Mouse (Mus musculus): ENCODE results near the gene Arl6.

DNA sequence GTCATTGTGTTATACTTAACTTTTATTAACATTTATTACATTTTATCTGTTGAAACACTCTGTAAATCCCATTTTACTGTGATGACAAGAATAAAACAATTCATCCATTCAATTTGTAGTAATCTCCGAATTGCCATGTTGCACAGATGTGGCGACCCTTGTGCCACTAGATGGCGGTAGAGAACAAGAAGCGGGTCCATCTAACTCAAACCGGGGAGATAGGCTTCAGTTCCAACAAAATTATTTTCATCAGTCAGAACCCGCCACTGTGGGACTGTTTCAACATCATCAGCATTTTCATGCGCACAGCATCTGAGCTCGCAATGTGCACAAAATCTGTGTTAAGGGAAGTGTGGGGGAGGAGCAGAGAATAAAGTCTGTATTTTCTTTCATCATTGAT lies 44.2 kb upstream of the Arl6 start:
- peak; percentile 94 for TF ChIP-seq CTCF (IDR thresholded peaks at IDR 0.05; ENCODE audit: extremely low read depth, insufficient read depth, low read length)
- TF ChIP-seq POLR2A (IDR thresholded peaks at IDR 0.05; ENCODE audit: extremely low read depth, insufficient read depth, low read length): no peak

Measured in cortical plate, adult 2 months (tissue).